Mouse (Mus musculus) lung, adult 18-20 months (tissue): ENCODE results near the gene Stx3.
A peak's percentile ranks its signal among the peaks of the same experiment; 100 is the strongest.

ENCODE experiments used
- DNase-seq, 2 experiments: peaks; one replicate each; pipeline ENCODE4 v3.0.0; 2022; ENCODE audit warnings: mixed read lengths in 2 of 2

Gene Stx3

GRCm38 (mm10) chr19:11819143-11819700 is at the start of gene Stx3:
Gene Stx3, minus strand, starts transcription at chr19:11819403.
- DNase-seq, result no peak

GRCm38 (mm10) chr19:11867837-11868236 is 48.6 kb upstream of the Stx3 start:
- DNase-seq, result no peak

GRCm38 (mm10) chr19:11860966-11861365 is 41.8 kb upstream of the Stx3 start, which contains the start of gene Olfr1418:
Gene Olfr1418, minus strand, starts transcription at chr19:11861066.
- no peak for DNase-seq

- no peak for DNase-seq
These were observed 37.3 kb upstream of the Stx3 start for GRCm38 (mm10) chr19:11856506-11856905.

- no peak for DNase-seq
These were observed 35.6 kb upstream of the Stx3 start for GRCm38 (mm10) chr19:11854821-11855220.

- DNase-seq, result no peak
These were observed 33.4 kb upstream of the Stx3 start for GRCm38 (mm10) chr19:11852652-11853051.

GRCm38 (mm10) chr19:11846333-11846732 is 27.1 kb upstream of the Stx3 start:
- no peak for DNase-seq

- no peak for DNase-seq
These were observed 19.9 kb upstream of the Stx3 start, which contains the start of gene Olfr1417 for GRCm38 (mm10) chr19:11839119-11839518. Gene Olfr1417, minus strand, starts transcription at chr19:11839219.

- no peak for DNase-seq
These were observed 4.3 kb upstream of the Stx3 start for GRCm38 (mm10) chr19:11823346-11824065.

- no peak for DNase-seq
These were observed 1.0 kb upstream of the Stx3 start for GRCm38 (mm10) chr19:11820211-11820610.

- peak; percentile 84 to 90 for DNase-seq
These were observed 597 bp upstream of the Stx3 start for GRCm38 (mm10) chr19:11819800-11820199.

GRCm38 (mm10) chr19:11818199-11819142 is 732 bp downstream of the Stx3 start:
- peak; percentile 79 to 85 for DNase-seq

GRCm38 (mm10) chr19:11817586-11817985 is 1.6 kb downstream of the Stx3 start:
- no peak for DNase-seq

GRCm38 (mm10) chr19:11816706-11817105 is 2.5 kb downstream of the Stx3 start:
- DNase-seq, result no peak

GRCm38 (mm10) chr19:11814742-11815333 is 4.4 kb downstream of the Stx3 start:
- no peak for DNase-seq

GRCm38 (mm10) chr19:11813649-11814048 is 5.6 kb downstream of the Stx3 start:
- DNase-seq, result peak in 1 of 2 experiments; percentile 24

GRCm38 (mm10) chr19:11813136-11813535 is 6.1 kb downstream of the Stx3 start:
- DNase-seq, result no peak

GRCm38 (mm10) chr19:11811688-11812365 is 7.4 kb downstream of the Stx3 start:
- no peak for DNase-seq

GRCm38 (mm10) chr19:11810856-11811255 is 8.3 kb downstream of the Stx3 start:
- DNase-seq, result peak; percentile 61 to 75

- DNase-seq, result no peak
These were observed 9.0 kb downstream of the Stx3 start for GRCm38 (mm10) chr19:11810003-11810758.

GRCm38 (mm10) chr19:11808452-11808851 is 10.8 kb downstream of the Stx3 start:
- DNase-seq, result no peak
